Mouse (Mus musculus) small intestine, adult 2 months (tissue): ENCODE results near the gene Cox8a.

Source experiments
- CTCF ChIP-seq: fragments of 200-500 bp; IDR thresholded peaks from 2 replicates; pipeline ENCODE4 v1.5.1; 2012; ENCODE audit warnings: low read depth, mild to moderate bottlenecking, control low read depth, inconsistent platforms, low read length, moderate library complexity, mixed read lengths; ENCODE audit not compliant: insufficient replicate concordance, insufficient read length; ENCODE audit errors: extremely low read depth
- POLR2A ChIP-seq: fragments of 200-500 bp; IDR thresholded peaks from 2 replicates; pipeline ENCODE4 v1.6.1; 2012; ENCODE audit warnings: low read depth, mild to moderate bottlenecking, control low read depth, inconsistent platforms, low read length, moderate library complexity

GRCm38 (mm10) chr19:7189026-7189425, 28.4 kb downstream of the Cox8a start:
- TF ChIP-seq POLR2A (no peak), CTCF (no peak)
